Mouse (Mus musculus) urinary bladder, postnatal 10 days (tissue): ENCODE measurements around the gene Srrt.
A peak's percentile ranks its signal among the peaks of the same experiment; 100 is the strongest.
"Not testable (repeated sequence)": the region's sequence is repeated elsewhere in the genome, so short reads cannot be mapped to it uniquely, and the experiment has no call there.

Experiments used
- DNase-seq: peaks from one replicate; pipeline ENCODE4 v3.0.0; 2022; ENCODE audit warnings: low spot score

The Srrt gene

DNA sequence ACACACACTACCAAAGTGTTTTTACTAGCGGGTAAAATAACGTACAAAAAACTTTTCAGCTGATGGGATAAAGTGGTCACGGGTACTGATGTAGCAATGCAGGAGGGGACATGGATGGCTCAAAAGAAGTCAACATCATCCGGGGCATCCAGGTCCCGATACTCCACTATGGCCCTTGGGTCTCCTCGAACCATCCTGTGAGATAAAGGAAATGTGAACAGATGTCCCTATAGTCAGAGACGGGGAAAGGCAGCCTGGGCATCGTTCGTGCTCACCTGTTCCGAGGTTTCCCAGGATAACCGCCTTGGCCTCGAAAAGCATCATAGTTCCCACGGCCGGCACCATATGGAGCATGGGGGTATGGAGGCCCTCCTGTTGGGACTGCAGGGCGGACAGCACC is 11.8 kb downstream of the Srrt start:
- no peak for DNase-seq

DNA sequence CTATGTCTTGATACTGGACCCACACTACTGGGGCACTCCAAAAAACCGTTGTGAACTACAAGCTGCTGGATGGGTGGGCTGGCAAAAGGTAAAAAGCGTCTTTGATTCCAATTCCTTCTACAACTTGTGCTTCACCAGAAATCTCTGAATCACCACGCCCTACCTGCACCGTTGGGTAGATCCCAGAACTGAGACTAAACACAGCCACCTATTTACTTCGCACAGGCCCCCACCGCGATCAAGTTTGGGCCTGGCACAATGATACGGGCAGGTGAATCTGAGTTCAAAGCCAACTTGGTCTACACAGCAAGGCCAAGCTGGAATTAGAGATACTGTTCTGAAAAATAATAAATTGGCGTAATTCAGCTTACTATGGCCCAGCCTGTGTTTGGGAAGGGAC is 12.2 kb downstream of the Srrt start:
- no peak for DNase-seq

DNA sequence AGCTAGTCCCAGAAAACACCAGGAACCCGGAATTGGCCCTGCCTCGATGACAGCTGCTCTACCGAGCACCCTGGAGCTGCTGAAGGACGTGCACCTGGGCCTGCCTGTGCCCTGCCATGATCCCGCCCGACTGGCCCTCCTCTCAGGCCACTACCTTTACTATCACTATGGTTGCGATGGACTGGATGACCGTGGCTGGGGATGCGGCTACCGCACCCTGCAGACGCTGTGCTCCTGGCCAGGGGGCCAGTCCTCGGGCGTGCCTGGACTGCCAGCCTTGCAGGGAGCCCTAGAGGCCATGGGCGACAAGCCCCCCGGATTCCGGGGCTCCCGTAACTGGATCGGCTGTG is 12.8 kb downstream of the Srrt start:
- no peak for DNase-seq

DNA sequence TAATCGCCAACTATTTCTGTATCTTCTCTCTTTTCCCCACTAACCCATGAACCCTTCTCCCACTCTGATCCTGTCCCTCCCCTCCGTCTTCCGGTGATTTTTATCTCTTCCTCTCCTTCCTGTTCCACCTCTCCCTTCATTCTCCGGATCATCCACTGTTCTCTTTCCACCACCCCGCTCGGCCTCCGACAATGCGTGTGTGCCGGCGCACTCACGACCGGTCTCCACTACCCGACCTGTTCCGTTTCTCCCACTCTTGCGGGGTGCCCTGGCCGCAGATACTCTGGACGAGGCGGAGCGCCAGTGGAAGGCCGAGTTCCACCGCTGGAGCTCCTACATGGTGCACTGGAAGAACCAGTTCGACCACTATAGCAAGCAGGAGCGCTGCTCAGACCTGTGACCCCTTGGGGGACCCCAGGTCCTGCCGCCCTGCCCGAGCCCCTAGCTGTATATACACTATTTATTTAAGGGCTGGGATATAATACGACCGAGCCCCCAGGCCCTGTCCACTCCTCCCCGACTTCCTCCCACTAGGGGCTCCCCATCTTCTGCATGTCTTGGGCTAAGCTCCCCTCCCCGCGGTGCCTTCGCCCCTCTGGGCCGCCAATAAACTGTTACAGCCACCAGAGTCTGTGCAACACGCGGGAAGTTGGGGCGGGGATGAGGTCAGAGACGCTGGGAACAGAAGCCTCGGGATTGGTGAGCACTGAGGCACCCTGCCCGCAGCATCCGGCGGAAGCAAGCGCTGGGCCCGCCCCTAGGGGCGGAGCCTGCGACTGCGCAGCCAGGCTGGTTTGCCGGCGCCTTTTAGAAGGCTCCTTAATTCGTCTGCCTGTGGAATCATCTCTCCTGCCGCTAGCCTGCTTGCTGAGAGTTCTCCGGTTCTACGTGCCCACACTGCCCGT is 13.4 kb downstream of the Srrt start, which contains the start of gene Ufsp1:
Ufsp1 (plus strand) TSS at position 791 of the 905 bp plus-strand sequence.
- peak; percentile 83 for DNase-seq

DNA sequence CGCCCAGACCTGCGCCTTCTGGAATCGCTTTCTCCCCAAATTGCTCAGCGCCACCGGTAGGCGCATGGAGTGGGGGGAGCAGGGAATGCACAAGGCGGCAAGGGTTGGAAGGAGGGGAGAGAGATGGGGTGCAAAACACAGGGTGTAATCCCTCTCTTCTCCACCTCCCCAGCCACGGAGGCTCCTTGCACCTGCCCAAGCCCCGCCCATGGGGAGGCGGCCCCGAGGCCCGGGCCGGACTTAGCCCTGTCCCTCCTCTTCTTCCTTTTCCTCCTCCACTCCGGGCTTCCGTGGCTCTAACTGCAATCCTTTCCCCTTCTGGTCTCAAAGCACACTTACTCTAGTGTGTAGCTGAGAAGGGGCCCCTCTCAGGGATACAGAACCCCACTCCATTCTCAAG is 14.2 kb downstream of the Srrt start:
- no peak for DNase-seq

DNA sequence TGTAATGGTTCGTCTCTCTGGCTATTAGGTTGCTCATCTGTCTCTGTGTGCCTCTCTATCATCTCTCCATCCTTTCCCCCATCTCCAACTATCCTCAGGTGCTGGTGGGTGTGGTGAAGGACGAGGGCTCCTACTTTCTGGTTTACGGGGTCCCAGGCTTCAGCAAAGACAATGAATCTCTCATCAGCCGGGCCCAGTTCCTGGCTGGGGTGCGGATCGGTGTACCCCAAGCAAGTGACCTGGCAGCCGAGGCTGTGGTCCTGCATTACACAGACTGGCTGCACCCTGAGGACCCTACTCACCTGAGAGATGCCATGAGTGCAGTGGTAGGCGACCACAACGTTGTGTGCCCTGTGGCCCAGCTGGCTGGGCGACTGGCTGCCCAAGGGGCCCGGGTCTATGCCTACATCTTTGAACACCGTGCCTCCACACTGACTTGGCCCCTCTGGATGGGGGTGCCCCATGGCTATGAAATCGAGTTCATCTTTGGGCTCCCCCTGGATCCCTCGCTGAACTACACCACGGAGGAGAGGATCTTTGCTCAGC is 16.0 kb downstream of the Srrt start:
- no peak for DNase-seq

DNA sequence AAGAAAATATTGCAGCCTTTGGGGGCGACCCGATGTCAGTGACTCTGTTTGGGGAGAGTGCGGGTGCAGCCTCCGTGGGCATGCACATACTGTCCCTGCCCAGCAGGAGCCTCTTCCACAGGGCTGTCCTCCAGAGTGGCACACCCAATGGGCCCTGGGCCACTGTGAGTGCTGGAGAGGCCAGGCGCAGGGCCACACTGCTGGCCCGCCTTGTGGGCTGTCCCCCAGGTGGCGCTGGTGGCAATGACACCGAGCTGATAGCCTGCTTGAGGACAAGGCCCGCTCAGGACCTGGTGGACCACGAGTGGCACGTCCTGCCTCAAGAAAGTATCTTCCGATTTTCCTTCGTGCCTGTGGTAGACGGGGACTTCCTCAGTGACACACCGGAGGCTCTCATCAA is 16.8 kb downstream of the Srrt start:
- no peak for DNase-seq

DNA sequence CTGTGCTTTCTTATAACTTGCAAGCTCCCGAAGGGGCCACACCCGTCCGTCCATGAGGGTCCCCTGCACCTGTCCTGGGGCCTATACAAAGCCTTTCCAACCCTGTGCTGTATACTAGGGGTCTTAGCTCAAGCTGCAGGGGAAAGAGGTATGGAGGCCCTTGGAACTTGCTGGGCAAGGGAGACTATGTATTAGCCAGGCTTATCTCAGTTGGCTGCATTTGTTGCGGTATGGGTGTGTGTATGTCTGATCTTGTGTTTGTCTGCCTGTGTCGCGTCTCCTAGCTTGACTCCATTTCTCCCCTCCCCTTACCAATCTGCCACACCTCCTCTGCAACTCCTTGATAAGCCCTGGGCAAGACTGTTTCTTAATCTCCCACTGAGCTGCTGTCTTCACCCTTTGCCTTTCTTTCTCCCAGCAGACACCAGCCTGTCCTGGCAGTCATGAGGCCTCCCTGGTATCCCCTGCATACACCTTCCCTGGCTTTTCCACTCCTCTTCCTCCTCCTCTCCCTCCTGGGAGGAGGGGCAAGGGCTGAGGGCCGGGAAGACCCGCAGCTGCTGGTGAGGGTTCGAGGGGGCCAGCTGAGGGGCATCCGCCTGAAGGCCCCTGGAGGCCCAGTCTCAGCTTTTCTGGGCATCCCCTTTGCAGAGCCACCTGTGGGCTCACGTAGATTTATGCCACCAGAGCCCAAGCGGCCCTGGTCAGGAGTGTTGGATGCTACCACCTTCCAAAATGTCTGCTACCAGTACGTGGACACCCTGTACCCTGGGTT is 17.7 kb downstream of the Srrt start:
- no peak for DNase-seq

DNA sequence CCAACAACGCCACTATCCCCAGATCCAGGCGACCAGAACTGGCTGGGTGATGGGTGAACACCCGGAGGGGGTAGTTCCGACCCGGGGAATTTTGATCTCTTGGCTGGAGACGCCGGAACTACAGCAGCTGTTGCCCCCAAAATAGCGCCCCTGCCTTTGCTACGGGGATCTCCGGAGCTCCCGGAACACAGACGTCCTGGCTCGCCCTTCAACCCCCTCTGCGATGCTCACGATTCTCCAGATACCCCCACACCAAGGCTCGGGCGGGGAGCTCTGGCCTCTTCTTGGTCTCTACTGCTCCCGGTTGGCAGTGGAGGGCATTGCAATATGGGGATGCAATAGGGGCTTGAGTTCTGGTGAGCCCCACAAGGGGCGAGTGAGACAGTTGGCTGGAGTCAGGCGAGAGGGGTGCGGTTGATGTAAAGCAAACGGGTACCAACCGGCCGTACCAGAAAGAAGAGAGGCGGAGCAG is 18.4 kb downstream of the Srrt start:
- DNase-seq: no peak

DNA sequence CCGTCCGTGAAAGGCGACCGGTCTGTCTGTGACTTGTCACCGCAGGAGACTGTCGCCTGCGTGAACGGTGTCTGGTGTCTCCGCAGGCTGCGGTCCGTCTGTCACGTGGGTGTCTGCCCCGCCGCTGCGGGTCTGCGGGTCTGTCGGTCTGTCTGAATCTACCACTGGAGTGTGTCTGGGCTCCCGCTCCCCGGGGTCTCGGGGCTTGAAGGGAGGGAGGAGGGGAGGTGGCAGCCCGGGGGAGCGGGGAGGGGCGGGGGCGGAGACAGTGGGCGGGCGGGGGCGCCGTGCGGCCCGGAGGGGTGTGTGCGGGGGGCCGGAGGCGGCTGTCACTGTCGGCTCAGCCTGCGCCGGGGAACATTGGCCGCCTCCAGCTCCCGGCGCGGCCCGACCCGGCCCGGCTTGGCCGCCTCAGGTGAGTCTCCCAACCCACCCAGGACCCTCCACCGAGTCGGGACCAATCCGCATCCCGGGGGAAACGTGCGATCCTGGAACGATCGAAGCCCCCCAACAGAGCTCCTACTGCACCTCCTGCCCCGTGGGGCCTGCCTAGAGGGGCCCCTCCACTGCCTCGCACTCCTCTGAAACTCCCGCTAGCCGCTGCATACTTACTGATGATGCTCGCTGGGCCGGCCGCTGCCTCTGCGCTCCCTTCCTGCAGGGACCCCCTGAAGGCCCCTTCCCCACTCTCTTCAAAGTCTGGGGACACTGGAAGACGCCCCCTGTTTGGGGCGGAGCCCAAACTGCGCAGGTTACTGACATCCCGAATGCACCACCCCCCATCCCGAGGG is 19.3 kb downstream of the Srrt start:
- DNase-seq: no peak

DNA sequence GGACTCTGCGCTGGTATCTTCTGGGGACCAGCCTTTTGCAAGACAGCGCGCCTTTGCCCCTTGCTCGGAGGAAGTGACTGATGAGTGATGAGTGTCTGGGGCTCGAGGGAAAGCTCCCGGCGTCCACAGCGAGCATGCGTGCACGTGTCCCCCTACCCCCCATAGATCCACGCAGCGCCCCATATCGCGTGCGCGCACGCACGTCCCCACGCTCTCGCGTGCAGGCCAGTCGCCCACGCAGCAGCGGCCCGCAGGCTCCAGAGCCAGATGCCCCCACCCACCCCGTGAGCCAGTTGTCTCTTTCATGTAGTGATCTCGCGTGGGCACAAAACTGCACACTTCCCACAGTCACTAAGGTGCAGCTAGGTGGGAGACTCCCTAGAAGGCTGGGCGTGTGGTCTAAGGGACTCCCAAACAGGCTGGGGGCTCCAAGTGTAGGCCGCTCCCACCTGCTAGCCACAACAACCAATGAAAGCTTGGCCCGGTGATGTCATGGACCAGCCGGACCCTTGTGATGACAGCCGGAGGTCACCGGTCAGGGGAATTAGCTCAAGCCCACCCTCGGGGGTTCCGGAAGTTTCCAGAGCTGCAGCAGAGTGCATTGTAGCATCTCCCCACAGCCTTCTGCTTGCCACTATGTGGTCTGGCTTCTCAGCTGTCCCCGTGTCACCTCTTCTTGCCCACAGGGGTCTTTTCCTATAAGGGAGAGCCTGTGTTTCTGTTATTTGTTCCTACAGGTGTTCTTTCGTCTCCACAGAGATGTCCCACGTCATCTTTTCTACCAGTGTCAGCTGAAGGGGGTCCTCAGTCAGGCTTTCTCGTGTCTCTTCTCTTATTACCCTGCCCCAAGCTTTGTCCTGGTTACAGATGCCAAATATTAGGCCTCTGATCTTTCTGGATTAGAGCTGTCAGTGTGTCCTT is 20.2 kb downstream of the Srrt start, which contains the start of gene Ache:
Ache (plus strand) TSS at position 488 of the 921 bp plus-strand sequence.
- no peak for DNase-seq

DNA sequence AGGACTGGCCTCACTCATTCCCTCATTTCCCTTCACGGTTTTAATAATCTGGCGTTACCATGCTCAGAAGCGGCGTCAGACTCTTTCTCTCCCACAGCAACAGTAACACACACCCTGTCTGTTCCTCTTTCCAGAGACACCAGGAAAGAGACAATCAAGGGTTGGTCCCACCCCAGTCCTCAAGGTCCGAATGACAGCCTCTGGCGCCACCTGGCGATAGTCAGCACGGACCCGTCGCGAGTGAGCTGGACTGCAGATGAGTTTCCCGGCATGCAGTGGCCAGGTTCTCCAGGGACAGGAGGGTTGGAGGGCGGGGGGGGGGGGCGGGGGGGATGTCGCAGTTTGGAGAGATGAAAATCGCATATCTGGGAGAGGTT is 20.8 kb downstream of the Srrt start:
- peak; percentile 71 for DNase-seq

DNA sequence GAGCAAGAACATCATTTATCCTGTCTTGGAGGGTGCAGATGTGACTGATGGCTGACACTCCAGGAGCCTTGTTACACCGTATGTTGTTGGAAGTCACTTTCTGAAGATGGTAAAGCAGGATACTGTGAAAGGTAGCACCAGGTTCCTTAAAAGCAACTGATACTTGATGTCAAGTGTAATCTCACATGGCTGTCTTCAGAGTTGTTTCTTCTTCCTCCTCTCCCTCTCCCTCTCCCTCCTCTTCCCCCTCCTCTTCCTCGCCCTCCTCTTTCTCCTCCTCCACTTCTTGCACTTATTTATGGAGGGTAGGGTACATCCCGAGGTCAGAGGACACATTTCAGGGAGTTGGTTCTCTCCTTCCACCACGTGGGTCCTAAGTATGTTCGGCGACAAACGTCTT is 21.5 kb downstream of the Srrt start:
- no peak for DNase-seq

DNA sequence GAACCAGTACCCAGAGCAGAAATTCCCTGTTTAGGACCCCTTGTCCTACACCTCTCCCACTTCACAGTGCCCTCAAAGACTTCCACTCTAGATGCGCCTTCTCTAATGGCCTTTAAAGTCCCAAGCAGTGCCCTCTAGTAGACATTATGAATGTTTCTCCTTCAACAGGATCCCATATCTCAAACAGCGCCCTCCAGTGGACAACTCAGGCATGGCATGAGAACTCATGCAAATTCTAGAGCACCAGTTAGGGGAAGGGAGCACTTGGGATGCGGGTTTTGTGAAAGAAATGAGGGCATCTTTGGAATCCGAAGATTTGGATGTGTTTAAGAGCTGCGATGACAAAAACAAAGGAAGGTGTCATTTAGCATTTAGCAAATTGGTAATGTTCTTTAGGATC is 22.4 kb downstream of the Srrt start:
- DNase-seq: no peak

DNA sequence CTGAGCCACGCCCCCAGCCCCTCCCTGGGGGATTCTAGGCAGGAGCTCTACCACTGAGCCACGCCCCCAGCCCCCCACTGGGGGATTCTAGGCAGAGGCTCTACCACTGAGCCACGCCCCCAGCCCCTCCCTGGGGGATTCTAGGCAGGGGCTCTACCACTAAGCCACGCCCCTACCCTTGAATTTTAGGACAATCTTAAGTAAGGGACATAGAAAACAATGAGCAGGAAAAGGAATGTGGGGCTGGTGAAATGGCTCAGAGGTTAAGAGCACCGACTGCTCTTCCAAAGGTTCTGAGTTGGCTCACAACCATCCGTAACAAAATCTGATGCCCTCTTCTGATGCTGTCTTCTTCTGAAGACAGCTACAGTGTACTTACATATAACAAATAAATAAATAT is 23.1 kb downstream of the Srrt start:
- not testable (repeated sequence) for DNase-seq

DNA sequence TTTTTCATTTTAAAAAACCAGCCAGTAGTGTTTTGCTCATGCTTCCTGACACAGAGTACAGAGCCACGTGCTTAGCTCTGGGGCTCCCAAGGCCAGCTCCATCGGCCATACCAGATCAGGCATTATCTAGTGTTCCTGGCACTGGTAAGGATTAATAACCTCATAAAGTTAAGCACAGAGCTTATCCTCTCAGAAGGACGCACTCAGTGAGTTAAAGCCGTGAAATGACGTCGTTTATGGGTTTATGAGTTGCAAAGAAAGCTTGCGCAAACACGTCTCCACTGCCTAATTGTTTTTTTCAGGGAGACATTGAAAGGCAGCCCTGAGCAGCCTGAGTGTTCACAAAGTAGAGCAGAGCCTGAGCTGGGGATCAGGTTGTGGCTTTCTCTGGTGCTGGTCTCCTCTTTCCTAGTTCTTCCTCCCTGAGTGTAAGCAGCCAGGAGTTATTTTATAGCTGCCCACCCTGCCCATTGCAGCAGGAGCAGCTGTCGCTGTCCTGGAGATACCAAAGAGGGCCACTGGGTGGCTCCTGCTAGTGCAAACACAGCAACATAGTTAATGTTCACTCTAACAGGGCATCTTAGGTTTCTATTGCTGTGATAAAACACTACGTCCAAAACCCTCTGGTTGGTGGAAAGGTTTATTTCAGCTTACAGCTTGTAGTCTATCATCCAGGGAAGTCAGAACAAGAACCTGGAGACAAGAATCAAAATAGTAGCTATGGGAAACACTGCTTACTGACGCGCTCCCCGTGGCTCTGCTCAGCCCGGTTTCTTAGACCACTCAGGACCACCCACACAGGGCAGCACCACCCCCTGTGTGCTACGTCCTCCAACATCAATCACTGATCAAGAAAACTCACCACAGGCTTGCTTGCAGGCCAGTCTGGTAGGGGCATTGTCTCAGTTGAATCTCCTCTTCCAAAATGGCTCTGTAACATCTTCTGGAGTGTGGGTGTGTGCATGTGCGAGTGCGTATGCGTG is 29.8 kb downstream of the Srrt start:
- no peak for DNase-seq

DNA sequence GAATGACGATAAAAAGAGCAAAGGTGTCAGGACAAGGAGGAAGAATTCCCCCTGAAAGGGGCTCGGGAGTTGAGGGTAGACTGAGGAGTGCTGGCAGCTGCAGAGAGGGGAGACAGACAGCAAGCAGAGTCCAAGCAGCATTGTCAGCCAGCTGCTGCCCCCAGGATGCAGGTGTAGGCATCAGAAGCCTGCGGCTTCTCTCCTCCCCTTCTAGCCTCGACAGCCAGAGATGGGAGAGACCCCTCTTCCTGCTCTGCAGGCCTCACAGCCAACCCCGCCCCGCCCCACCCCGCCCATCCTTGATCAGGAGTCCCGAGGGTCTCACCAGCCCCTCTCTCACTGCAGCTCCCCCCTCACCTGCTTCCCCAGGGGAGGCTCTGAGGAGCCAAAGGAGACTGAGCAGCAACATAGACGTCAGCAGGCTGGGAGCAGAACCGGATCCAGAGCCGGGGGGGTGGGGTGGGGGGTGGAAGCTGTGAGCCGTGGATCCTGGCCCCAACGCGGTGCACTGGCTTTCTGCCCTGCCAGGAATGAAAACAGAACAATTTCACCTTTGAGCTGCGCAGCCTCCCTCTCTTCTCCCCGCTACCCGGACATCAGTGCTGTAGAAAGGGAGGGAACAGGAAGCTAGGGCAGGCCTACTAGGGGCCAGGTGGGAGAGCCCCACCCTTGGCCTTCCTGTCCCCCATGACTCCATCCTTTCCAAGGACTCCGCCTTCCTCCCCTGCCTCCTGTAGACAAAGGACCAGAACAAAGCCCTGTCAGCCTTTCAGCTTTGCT is 39.2 kb downstream of the Srrt start:
- DNase-seq: no peak

DNA sequence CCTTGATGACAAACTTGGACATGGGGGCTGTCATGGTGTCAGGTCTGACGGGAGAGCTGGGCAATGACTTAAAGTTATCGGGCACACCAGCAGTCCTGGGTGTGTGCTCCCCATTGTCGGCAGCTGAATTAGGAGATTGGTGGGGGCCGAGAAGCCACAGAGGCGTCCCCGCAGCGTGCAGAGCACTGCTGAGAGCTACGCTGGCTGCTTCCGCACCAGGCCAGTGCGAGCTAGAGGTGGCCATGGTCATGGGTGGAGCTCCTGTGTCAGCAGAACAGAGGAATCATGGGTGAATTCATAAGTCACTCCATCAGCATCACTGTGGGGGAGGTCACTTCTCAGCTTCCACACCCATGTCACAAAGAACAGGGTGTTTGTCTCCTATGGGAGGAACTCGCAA is 42.7 kb downstream of the Srrt start:
- DNase-seq: no peak
